In genomic region chr12:73154150-73154549, GRCm38 (mm10) we compare ENCODE assay signal across 26 mouse cellular contexts. TPM values are rescaled to one million over a fixed set of nuclear protein-coding genes. Genes with fewer than 3 reads are reported as not detected.
"Had no signal": no experiment of that assay in that cellular context is flagged by ENCODE, and none has a peak within 500 bp of the region (broad histone marks: within the 10 kb centered on the region; RNA-seq: fewer than 3 reads in every experiment).

No protein-coding gene starts in this region.

- ATAC-seq: hindbrain, postnatal 0 days; inflammation-experienced regulatory T-cells, adult 6 months; intestine, embryonic 15.5 days; intestine, postnatal 0 days; liver, embryonic 12.5 days had no signal

- H3K9me3 ChIP-seq: heart, embryonic 10.5 days; heart, embryonic 12.5 days; hindbrain, embryonic 13.5 days; hindbrain, embryonic 15.5 days; intestine, embryonic 15.5 days; limb, embryonic 15.5 days; liver, embryonic 12.5 days had no signal

- H3K4me2 ChIP-seq: heart, embryonic 12.5 days; hindbrain, embryonic 13.5 days; hindbrain, embryonic 15.5 days; intestine, embryonic 15.5 days; limb, embryonic 15.5 days; liver, embryonic 12.5 days had no signal

- H3K27me3 ChIP-seq: heart, embryonic 12.5 days; hindbrain, embryonic 13.5 days; hindbrain, embryonic 15.5 days; intestine, embryonic 15.5 days; limb, embryonic 15.5 days; liver, embryonic 12.5 days had no signal

- H3K27ac ChIP-seq: heart, embryonic 10.5 days; hindbrain, embryonic 13.5 days; hindbrain, embryonic 15.5 days; hindbrain, postnatal 0 days; intestine, embryonic 15.5 days; layer of hippocampus, adult 2 months; left cerebral cortex, adult 2 months; limb, embryonic 15.5 days; liver, embryonic 12.5 days; liver, embryonic 14.5 days had no signal

- H3K4me1 ChIP-seq: heart, embryonic 10.5 days; heart, embryonic 12.5 days; hindbrain, embryonic 13.5 days; hindbrain, embryonic 15.5 days; intestine, embryonic 15.5 days; limb, embryonic 15.5 days had no signal

- H3K36me3 ChIP-seq: heart, embryonic 10.5 days; heart, embryonic 12.5 days; hindbrain, embryonic 13.5 days; hindbrain, embryonic 15.5 days; intestine, embryonic 15.5 days; limb, embryonic 15.5 days; liver, embryonic 12.5 days had no signal

- H3K9ac ChIP-seq: heart, embryonic 12.5 days; hindbrain, embryonic 13.5 days; hindbrain, embryonic 15.5 days; intestine, embryonic 15.5 days; limb, embryonic 15.5 days; liver, embryonic 12.5 days; liver, embryonic 14.5 days had no signal

- DNase-seq: gastrocnemius, postnatal 10 days; gastrocnemius, postnatal 25 days; heart, adult 18-20 months; heart, postnatal 14 days; heart, postnatal 36 days; kidney, adult 18-20 months; kidney, adult 8-10 months; kidney, postnatal 10 days; kidney, postnatal 25 days; kidney, postnatal 4 days had no signal

- H3K4me3 ChIP-seq: heart, embryonic 10.5 days; heart, embryonic 12.5 days; hindbrain, embryonic 13.5 days; hindbrain, embryonic 15.5 days; intestine, embryonic 15.5 days; layer of hippocampus, adult 2 months; left cerebral cortex, adult 2 months; limb, embryonic 15.5 days; liver, embryonic 12.5 days had no signal

RNA-seq across cellular contexts. Expression of gene Six4, which starts 40.9 kb away (rescaled TPM):
- total RNA-seq: granulocyte monocyte progenitor cell, adult 5-6 weeks; hematopoietic stem cell, adult 5-6 weeks had no signal
- polyA plus RNA-seq: liver, adult 2 months had no signal
